Mouse (Mus musculus): ENCODE measurements around the gene Cttnbp2nl. TPM values are rescaled to one million over a fixed set of nuclear protein-coding genes. Genes with fewer than 3 reads are reported as not detected.

Cttnbp2nl gene
- polyA plus RNA-seq, 1 experiment from 2014 or later, result 55.7 TPM

DNA sequence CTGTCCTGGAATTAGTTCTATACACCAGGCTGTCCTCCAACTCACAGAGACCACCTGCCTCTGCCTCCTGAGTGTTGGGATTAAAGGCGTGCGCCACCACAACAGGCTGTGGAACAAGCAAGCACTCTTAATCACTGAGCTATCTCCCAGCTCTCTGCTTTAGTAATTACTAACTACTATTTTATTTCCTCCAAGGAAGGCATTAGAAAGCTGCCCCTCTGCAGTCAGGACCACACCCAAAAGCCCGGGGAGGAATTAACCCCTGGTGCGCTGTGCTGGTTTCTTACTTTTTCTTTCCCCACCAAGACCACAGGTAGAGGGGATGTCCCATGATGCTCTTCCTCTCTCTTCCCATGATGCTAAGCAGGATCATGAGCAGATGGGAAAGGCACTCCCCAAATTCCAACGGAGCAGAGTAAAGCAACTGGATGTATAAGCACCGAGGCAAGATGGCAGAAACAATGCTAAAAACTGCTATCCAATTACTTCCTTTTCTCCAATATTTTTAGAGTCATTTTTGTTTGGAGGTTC is 15.6 kb downstream of the Cttnbp2nl start:
- Histone ChIP-seq H3K36me3 (ENCODE audit: control insufficient read depth, insufficient read depth, low read length) (peaks cover 10% of the 10 kb centered on the region), H3K27me3 (ENCODE audit: control insufficient read depth, insufficient read depth, low read length) (no peaks in the 10 kb centered on the region), H3K27ac (ENCODE audit: low read depth, low read length) (no peak overlapping the region), H3K4me1 (ENCODE audit: control insufficient read depth, insufficient read depth, low read length) (no peaks in the 10 kb centered on the region), H3K4me2 (ENCODE audit: low read depth) (no peak overlapping the region), H3K4me3 (ENCODE audit: low read depth, low read length) (no peak overlapping the region), H3K9ac (ENCODE audit: low read length) (no peak overlapping the region), H3K9me3 (ENCODE audit: control insufficient read depth, low read length) (no peaks in the 10 kb centered on the region)
- 95% methylated on average over 6 of the region's 6 CpGs for WGBS
- DNase-seq (ENCODE audit: low spot score) (no peak), ATAC-seq (ENCODE audit: insufficient read depth, low FRiP score, low TSS enrichment) (no peak)

DNA sequence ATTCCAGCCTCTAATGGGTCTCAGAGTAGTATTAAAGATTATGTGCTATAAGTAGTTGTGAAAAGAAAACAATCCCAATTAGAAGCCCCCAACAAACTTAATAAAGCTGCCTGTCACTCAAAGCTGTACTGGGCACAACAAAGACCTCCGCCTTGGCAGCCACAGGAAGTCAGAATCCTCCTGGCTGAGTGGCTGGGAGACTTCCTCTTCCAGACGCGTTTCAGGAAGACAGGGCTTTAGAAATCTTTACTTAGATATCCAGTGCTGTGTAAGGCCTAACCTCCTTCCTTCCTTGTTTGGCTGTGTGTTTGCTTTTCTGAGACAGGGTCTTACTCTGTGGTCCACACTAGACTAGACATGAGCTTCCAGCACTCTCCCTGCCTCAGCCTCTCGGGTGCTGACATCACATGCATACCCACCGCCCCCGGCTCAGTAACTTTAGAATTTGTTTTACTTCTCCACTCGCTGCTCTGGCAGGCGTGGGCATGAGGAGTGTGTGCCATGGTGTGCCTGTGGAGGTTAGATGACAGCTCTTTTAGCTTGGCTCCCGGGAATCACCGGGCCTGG is 16.6 kb downstream of the Cttnbp2nl start:
- H3K4me3 ChIP-seq (ENCODE audit: low read depth, low read length), result no peak overlapping the region
- peaks cover 15% of the 10 kb centered on the region for H3K36me3 ChIP-seq (ENCODE audit: control insufficient read depth, insufficient read depth, low read length)
- H3K4me2 ChIP-seq (ENCODE audit: low read depth), result no peak overlapping the region
- DNase-seq (ENCODE audit: low spot score) (no peak), ATAC-seq (ENCODE audit: insufficient read depth, low FRiP score, low TSS enrichment) (no peak)
- no peaks in the 10 kb centered on the region for H3K4me1 ChIP-seq (ENCODE audit: control insufficient read depth, insufficient read depth, low read length)
- no peaks in the 10 kb centered on the region for H3K9me3 ChIP-seq (ENCODE audit: control insufficient read depth, low read length)
- H3K27ac ChIP-seq (ENCODE audit: low read depth, low read length), result no peak overlapping the region
- WGBS, result 92% methylated on average over 10 of the region's 10 CpGs
- no peaks in the 10 kb centered on the region for H3K27me3 ChIP-seq (ENCODE audit: control insufficient read depth, insufficient read depth, low read length)
- H3K9ac ChIP-seq (ENCODE audit: low read length), result no peak overlapping the region

- DNase-seq (ENCODE audit: low spot score) (no peak), ATAC-seq (ENCODE audit: insufficient read depth, low FRiP score, low TSS enrichment) (no peak)
- Histone ChIP-seq H3K9ac (ENCODE audit: low read length) (no peak overlapping the region), H3K36me3 (ENCODE audit: control insufficient read depth, insufficient read depth, low read length) (peaks cover 4% of the 10 kb centered on the region), H3K9me3 (ENCODE audit: control insufficient read depth, low read length) (no peaks in the 10 kb centered on the region), H3K4me2 (ENCODE audit: low read depth) (no peak overlapping the region), H3K27me3 (ENCODE audit: control insufficient read depth, insufficient read depth, low read length) (no peaks in the 10 kb centered on the region), H3K27ac (ENCODE audit: low read depth, low read length) (no peak overlapping the region), H3K4me1 (ENCODE audit: control insufficient read depth, insufficient read depth, low read length) (no peaks in the 10 kb centered on the region), H3K4me3 (ENCODE audit: low read depth, low read length) (no peak overlapping the region)
- 86% methylated on average over 10 of the region's 10 CpGs for WGBS
Measured at GRCm38 (mm10) chr3:105023371-105024005, 29.5 kb downstream of the Cttnbp2nl start.

- DNase-seq (ENCODE audit: low spot score), result no peak
- no peaks in the 10 kb centered on the region for H3K9me3 ChIP-seq (ENCODE audit: control insufficient read depth, low read length)
- no peak overlapping the region for H3K27ac ChIP-seq (ENCODE audit: low read depth, low read length)
- ATAC-seq (ENCODE audit: insufficient read depth, low FRiP score, low TSS enrichment), result no peak
- no peaks in the 10 kb centered on the region for H3K27me3 ChIP-seq (ENCODE audit: control insufficient read depth, insufficient read depth, low read length)
- peaks cover 2% of the 10 kb centered on the region; the same call in 1 of the 2 replicates for H3K36me3 ChIP-seq (ENCODE audit: control insufficient read depth, insufficient read depth, low read length)
- H3K4me3 ChIP-seq (ENCODE audit: low read depth, low read length), result no peak overlapping the region
- no peak overlapping the region for H3K9ac ChIP-seq (ENCODE audit: low read length)
- no peaks in the 10 kb centered on the region for H3K4me1 ChIP-seq (ENCODE audit: control insufficient read depth, insufficient read depth, low read length)
- 63% methylated on average over 12 of the region's 12 CpGs for WGBS
- H3K4me2 ChIP-seq (ENCODE audit: low read depth), result no peak overlapping the region
Measured at GRCm38 (mm10) chr3:105019826-105020692, 32.9 kb downstream of the Cttnbp2nl start.

GRCm38 (mm10) chr3:105018783-105019105 is 34.2 kb downstream of the Cttnbp2nl start:
- Histone ChIP-seq H3K9me3 (ENCODE audit: control insufficient read depth, low read length) (no peaks in the 10 kb centered on the region), H3K4me3 (ENCODE audit: low read depth, low read length) (no peak overlapping the region), H3K36me3 (ENCODE audit: control insufficient read depth, insufficient read depth, low read length) (peaks cover 2% of the 10 kb centered on the region; the same call in 1 of the 2 replicates), H3K4me2 (ENCODE audit: low read depth) (no peak overlapping the region), H3K27ac (ENCODE audit: low read depth, low read length) (no peak overlapping the region), H3K4me1 (ENCODE audit: control insufficient read depth, insufficient read depth, low read length) (no peaks in the 10 kb centered on the region), H3K27me3 (ENCODE audit: control insufficient read depth, insufficient read depth, low read length) (no peaks in the 10 kb centered on the region), H3K9ac (ENCODE audit: low read length) (no peak overlapping the region)
- 89% methylated on average over 6 of the region's 6 CpGs for WGBS
- DNase-seq (ENCODE audit: low spot score), result no peak
- ATAC-seq (ENCODE audit: insufficient read depth, low FRiP score, low TSS enrichment), result no peak

GRCm38 (mm10) chr3:105018085-105018782 is 34.7 kb downstream of the Cttnbp2nl start:
- ATAC-seq (ENCODE audit: insufficient read depth, low FRiP score, low TSS enrichment), result no peak
- peaks cover 2% of the 10 kb centered on the region; the same call in 1 of the 2 replicates for H3K36me3 ChIP-seq (ENCODE audit: control insufficient read depth, insufficient read depth, low read length)
- no peak overlapping the region for H3K4me2 ChIP-seq (ENCODE audit: low read depth)
- no peak for DNase-seq (ENCODE audit: low spot score)
- no peaks in the 10 kb centered on the region for H3K27me3 ChIP-seq (ENCODE audit: control insufficient read depth, insufficient read depth, low read length)
- no peaks in the 10 kb centered on the region for H3K9me3 ChIP-seq (ENCODE audit: control insufficient read depth, low read length)
- H3K9ac ChIP-seq (ENCODE audit: low read length), result no peak overlapping the region
- no peaks in the 10 kb centered on the region for H3K4me1 ChIP-seq (ENCODE audit: control insufficient read depth, insufficient read depth, low read length)
- H3K4me3 ChIP-seq (ENCODE audit: low read depth, low read length), result no peak overlapping the region
- whole genome bisulfite sequencing, result 93% methylated on average over 10 of the region's 10 CpGs
- H3K27ac ChIP-seq (ENCODE audit: low read depth, low read length), result no peak overlapping the region

DNA sequence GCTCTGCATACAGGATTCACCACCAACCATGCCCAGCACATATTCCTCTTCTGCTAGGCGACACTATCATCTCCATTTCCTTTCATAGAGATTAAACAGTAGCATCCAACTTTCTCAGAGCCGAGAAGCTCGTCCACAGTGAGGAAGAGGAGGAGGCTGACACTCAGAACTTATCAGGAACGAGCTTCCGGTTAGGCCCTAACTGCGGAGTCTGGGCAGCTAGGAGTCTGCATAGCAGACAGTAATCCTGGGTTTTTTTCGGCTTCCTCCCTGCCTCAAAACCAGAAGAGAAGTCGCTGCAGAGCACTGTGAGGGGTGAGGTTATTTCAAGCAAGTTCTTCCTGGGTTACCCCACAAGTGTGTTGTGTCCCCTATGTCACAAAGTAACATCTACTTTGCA is 35.6 kb downstream of the Cttnbp2nl start:
- Histone ChIP-seq H3K4me3 (ENCODE audit: low read depth, low read length) (no peak overlapping the region), H3K9ac (ENCODE audit: low read length) (no peak overlapping the region), H3K27ac (ENCODE audit: low read depth, low read length) (no peak overlapping the region), H3K36me3 (ENCODE audit: control insufficient read depth, insufficient read depth, low read length) (no peaks in the 10 kb centered on the region), H3K9me3 (ENCODE audit: control insufficient read depth, low read length) (no peaks in the 10 kb centered on the region), H3K27me3 (ENCODE audit: control insufficient read depth, insufficient read depth, low read length) (no peaks in the 10 kb centered on the region), H3K4me1 (ENCODE audit: control insufficient read depth, insufficient read depth, low read length) (no peaks in the 10 kb centered on the region), H3K4me2 (ENCODE audit: low read depth) (no peak overlapping the region)
- ATAC-seq (ENCODE audit: insufficient read depth, low FRiP score, low TSS enrichment) (no peak), DNase-seq (ENCODE audit: low spot score) (no peak)
- 87% methylated on average over 8 of the region's 8 CpGs for WGBS

GRCm38 (mm10) chr3:105016204-105016603 is 36.7 kb downstream of the Cttnbp2nl start:
- H3K27ac ChIP-seq (ENCODE audit: low read depth, low read length), result no peak overlapping the region
- no peaks in the 10 kb centered on the region for H3K27me3 ChIP-seq (ENCODE audit: control insufficient read depth, insufficient read depth, low read length)
- H3K36me3 ChIP-seq (ENCODE audit: control insufficient read depth, insufficient read depth, low read length), result no peaks in the 10 kb centered on the region
- H3K4me1 ChIP-seq (ENCODE audit: control insufficient read depth, insufficient read depth, low read length), result no peaks in the 10 kb centered on the region
- ATAC-seq (ENCODE audit: insufficient read depth, low FRiP score, low TSS enrichment), result no peak
- 87% methylated on average over 7 of the region's 7 CpGs for WGBS
- no peak overlapping the region for H3K9ac ChIP-seq (ENCODE audit: low read length)
- no peak for DNase-seq (ENCODE audit: low spot score)
- H3K4me2 ChIP-seq (ENCODE audit: low read depth), result no peak overlapping the region
- no peaks in the 10 kb centered on the region for H3K9me3 ChIP-seq (ENCODE audit: control insufficient read depth, low read length)
- no peak overlapping the region for H3K4me3 ChIP-seq (ENCODE audit: low read depth, low read length)

Data from neural tube, embryonic 11.5 days (tissue).